Mouse (Mus musculus): ENCODE results near the gene Tmem209.

GRCm38 (mm10) chr6:30547656-30548306 lies 38.2 kb upstream of the Tmem209 start:
- TF ChIP-seq CTCF (IDR thresholded peaks at IDR 0.05; ENCODE audit: control insufficient read depth, insufficient read depth, low read length) (no peak), POLR2A (IDR thresholded peaks at IDR 0.05; ENCODE audit: borderline replicate concordance, control insufficient read depth, low read depth, low read length) (no peak)
